Mouse (Mus musculus): ENCODE data around the gene Dysf.

- TF ChIP-seq CTCF (IDR thresholded peaks at IDR 0.05; ENCODE audit: low read depth): no peak
- no peak for TF ChIP-seq EP300 (IDR thresholded peaks at IDR 0.05; ENCODE audit: low read depth)
Observed at GRCm38 (mm10) chr6:84219119-84219518, 210.7 kb downstream of the Dysf start.

Data from liver, embryonic 14.5 days (tissue).